Mouse (Mus musculus): ENCODE data around the gene Actr2. TPM values are rescaled to one million over a fixed set of nuclear protein-coding genes. Genes with fewer than 3 reads are reported as not detected.
"Not testable (repeated sequence)": the region's sequence is repeated elsewhere in the genome, so short reads cannot be mapped to it uniquely, and the experiment has no call there.

Gene Actr2
- polyA plus RNA-seq, 1 experiment from 2014 or later, result 67.3 TPM

DNA sequence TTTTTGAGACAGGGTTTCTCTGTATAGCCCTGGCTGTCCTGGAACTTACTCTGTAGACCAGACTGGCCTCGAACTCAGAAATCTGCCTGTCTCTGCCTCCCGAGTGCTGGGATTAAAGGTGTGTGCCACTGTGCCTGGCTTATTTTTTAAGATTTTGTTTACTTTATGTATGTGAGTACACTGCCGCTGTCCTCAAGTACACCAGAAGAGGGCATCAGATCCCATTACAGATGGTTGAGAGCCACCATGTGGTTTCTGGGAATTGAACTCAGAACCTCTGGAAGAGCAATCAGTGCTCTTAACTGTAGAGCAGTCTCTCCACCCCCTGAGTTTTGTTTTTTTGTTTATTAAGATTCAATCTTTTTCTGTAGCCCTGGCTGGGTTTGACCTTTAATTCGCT is 31.0 kb upstream of the Actr2 start:
- H3K36me3 ChIP-seq (ENCODE audit: control insufficient read depth, insufficient read depth, low read length); H3K4me2 ChIP-seq (ENCODE audit: low read depth, low read length); H3K4me3 ChIP-seq (ENCODE audit: low read depth, low read length); H3K4me1 ChIP-seq (ENCODE audit: control insufficient read depth, insufficient read depth, low read length); ATAC-seq (ENCODE audit: low read depth); DNase-seq (ENCODE audit: low spot score); H3K27ac ChIP-seq (replicated peaks; ENCODE audit: low read depth, low read length); H3K9me3 ChIP-seq (ENCODE audit: control insufficient read depth, low read length); H3K9ac ChIP-seq (ENCODE audit: low read depth, low read length); H3K27me3 ChIP-seq (replicated peaks; ENCODE audit: control insufficient read depth, insufficient read depth, low read length): not testable (repeated sequence)
- WGBS, result 87% methylated on average over 4 of the region's 4 CpGs

GRCm38 (mm10) chr11:20142516-20142915 is 29.8 kb upstream of the Actr2 start:
- 88% methylated on average over 5 of the region's 5 CpGs for WGBS
- Histone ChIP-seq H3K27ac (replicated peaks; ENCODE audit: low read depth, low read length) (no peak overlapping the region), H3K36me3 (ENCODE audit: control insufficient read depth, insufficient read depth, low read length) (no peaks in the 10 kb centered on the region), H3K4me1 (ENCODE audit: control insufficient read depth, insufficient read depth, low read length) (no peaks in the 10 kb centered on the region), H3K9ac (ENCODE audit: low read depth, low read length) (no peak overlapping the region), H3K4me2 (ENCODE audit: low read depth, low read length) (no peak overlapping the region), H3K9me3 (ENCODE audit: control insufficient read depth, low read length) (no peaks in the 10 kb centered on the region), H3K27me3 (replicated peaks; ENCODE audit: control insufficient read depth, insufficient read depth, low read length) (no peaks in the 10 kb centered on the region), H3K4me3 (ENCODE audit: low read depth, low read length) (no peak overlapping the region)
- no peak for ATAC-seq (ENCODE audit: low read depth)
- no peak for DNase-seq (ENCODE audit: low spot score)

DNA sequence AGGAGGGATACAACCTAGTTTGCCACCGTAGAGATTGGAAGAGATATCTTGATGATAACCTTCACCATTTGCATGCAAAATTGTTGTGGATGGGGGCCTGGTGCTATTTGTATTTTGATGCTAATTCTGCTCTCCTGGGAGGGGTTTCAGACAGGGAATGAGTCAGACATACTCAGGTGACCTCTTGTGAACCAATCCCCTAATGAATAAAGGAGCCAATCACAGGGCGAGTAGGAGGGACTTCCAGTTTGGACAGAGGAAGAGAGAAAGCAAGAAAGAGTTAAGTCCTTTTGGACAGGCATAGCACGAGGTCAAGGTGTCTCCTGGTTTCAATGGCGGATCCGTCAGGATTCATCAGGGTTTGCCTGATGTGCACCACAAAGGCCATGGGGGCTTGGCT is 27.6 kb upstream of the Actr2 start:
- no peaks in the 10 kb centered on the region for H3K9me3 ChIP-seq (ENCODE audit: control insufficient read depth, low read length)
- no peak overlapping the region for H3K27ac ChIP-seq (replicated peaks; ENCODE audit: low read depth, low read length)
- H3K36me3 ChIP-seq (ENCODE audit: control insufficient read depth, insufficient read depth, low read length), result no peaks in the 10 kb centered on the region
- H3K4me2 ChIP-seq (ENCODE audit: low read depth, low read length), result no peak overlapping the region
- DNase-seq (ENCODE audit: low spot score) (no peak), ATAC-seq (ENCODE audit: low read depth) (no peak)
- no peaks in the 10 kb centered on the region for H3K27me3 ChIP-seq (replicated peaks; ENCODE audit: control insufficient read depth, insufficient read depth, low read length)
- no peak overlapping the region for H3K4me3 ChIP-seq (ENCODE audit: low read depth, low read length)
- no peaks in the 10 kb centered on the region for H3K4me1 ChIP-seq (ENCODE audit: control insufficient read depth, insufficient read depth, low read length)
- no peak overlapping the region for H3K9ac ChIP-seq (ENCODE audit: low read depth, low read length)
- WGBS, result 90% methylated on average over 5 of the region's 5 CpGs

GRCm38 (mm10) chr11:20139711-20140110 is 27.0 kb upstream of the Actr2 start:
- 84% methylated on average over 2 of the region's 2 CpGs for WGBS
- Histone ChIP-seq H3K9ac (ENCODE audit: low read depth, low read length) (no peak overlapping the region), H3K9me3 (ENCODE audit: control insufficient read depth, low read length) (no peaks in the 10 kb centered on the region), H3K4me1 (ENCODE audit: control insufficient read depth, insufficient read depth, low read length) (no peaks in the 10 kb centered on the region), H3K36me3 (ENCODE audit: control insufficient read depth, insufficient read depth, low read length) (no peaks in the 10 kb centered on the region), H3K27me3 (replicated peaks; ENCODE audit: control insufficient read depth, insufficient read depth, low read length) (no peaks in the 10 kb centered on the region), H3K4me3 (ENCODE audit: low read depth, low read length) (no peak overlapping the region), H3K27ac (replicated peaks; ENCODE audit: low read depth, low read length) (no peak overlapping the region), H3K4me2 (ENCODE audit: low read depth, low read length) (no peak overlapping the region)
- ATAC-seq (ENCODE audit: low read depth), result no peak
- no peak for DNase-seq (ENCODE audit: low spot score)

DNA sequence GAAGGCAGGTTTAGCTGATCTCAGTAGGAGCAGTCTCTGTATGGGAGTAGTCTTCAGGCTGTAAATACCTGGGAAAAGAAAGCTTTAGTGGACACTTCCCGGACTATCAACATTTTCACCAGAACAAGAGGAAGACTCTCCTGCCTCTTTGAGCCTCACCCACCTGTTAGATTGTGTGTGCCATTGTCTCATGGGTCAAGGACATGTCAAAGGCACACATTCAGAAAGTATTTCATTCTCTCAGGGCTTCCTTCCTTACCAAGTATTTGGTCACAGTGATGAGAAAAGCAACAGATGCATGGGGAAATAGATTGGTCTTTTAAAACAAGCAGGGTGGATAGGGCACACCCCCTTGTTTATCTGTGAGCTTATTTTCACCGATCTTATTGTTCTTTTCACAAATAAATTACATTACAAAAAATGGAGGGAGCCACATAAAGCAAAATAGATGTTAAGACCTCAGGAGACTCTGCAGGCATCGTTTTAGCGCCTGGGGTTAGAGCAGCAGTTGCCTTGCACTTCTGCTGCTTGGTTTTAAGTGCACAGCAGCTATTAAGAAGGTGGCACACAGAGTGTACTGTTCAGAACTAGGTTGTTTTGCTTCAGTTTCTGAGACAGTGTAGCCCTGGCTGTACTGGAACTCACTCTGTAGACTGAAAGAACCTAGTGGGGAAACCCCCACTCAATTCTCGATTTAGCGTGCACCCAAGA is 25.9 kb upstream of the Actr2 start:
- no peaks in the 10 kb centered on the region for H3K36me3 ChIP-seq (ENCODE audit: control insufficient read depth, insufficient read depth, low read length)
- no peaks in the 10 kb centered on the region for H3K27me3 ChIP-seq (replicated peaks; ENCODE audit: control insufficient read depth, insufficient read depth, low read length)
- no peaks in the 10 kb centered on the region for H3K9me3 ChIP-seq (ENCODE audit: control insufficient read depth, low read length)
- no peak overlapping the region for H3K9ac ChIP-seq (ENCODE audit: low read depth, low read length)
- no peak overlapping the region for H3K4me3 ChIP-seq (ENCODE audit: low read depth, low read length)
- no peaks in the 10 kb centered on the region for H3K4me1 ChIP-seq (ENCODE audit: control insufficient read depth, insufficient read depth, low read length)
- no peak overlapping the region for H3K4me2 ChIP-seq (ENCODE audit: low read depth, low read length)
- WGBS, result 88% methylated on average over 6 of the region's 6 CpGs
- no peak for ATAC-seq (ENCODE audit: low read depth)
- DNase-seq (ENCODE audit: low spot score), result no peak
- H3K27ac ChIP-seq (replicated peaks; ENCODE audit: low read depth, low read length), result no peak overlapping the region

DNA sequence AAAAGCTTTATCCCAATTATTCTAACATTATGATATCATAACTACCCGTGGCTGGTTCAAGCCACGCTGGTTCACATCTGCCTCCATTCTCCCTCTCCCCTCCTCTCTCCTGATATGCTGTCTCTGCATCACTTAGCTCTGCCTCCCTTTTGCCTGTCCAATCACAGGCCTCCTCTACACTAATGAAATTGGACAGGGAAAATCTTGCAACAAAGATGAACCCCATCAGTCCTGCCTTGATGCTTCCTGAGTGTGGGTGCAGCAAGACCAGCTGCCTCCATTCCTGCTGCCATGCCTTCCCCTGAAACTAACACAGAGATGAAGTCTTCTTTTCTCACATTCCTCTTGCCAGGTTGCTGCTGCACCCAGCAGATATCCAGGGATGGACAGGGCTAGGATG is 25.2 kb upstream of the Actr2 start:
- no peak for DNase-seq (ENCODE audit: low spot score)
- no peaks in the 10 kb centered on the region for H3K36me3 ChIP-seq (ENCODE audit: control insufficient read depth, insufficient read depth, low read length)
- no peaks in the 10 kb centered on the region for H3K27me3 ChIP-seq (replicated peaks; ENCODE audit: control insufficient read depth, insufficient read depth, low read length)
- no peaks in the 10 kb centered on the region for H3K9me3 ChIP-seq (ENCODE audit: control insufficient read depth, low read length)
- no peak overlapping the region for H3K27ac ChIP-seq (replicated peaks; ENCODE audit: low read depth, low read length)
- ATAC-seq (ENCODE audit: low read depth), result no peak
- no peaks in the 10 kb centered on the region for H3K4me1 ChIP-seq (ENCODE audit: control insufficient read depth, insufficient read depth, low read length)
- no peak overlapping the region for H3K4me2 ChIP-seq (ENCODE audit: low read depth, low read length)
- H3K9ac ChIP-seq (ENCODE audit: low read depth, low read length), result no peak overlapping the region
- no peak overlapping the region for H3K4me3 ChIP-seq (ENCODE audit: low read depth, low read length)
- WGBS, result 69% methylated on average over 2 of the region's 2 CpGs

GRCm38 (mm10) chr11:20136314-20136713 is 23.6 kb upstream of the Actr2 start:
- Histone ChIP-seq H3K27ac (replicated peaks; ENCODE audit: low read depth, low read length) (no peak overlapping the region), H3K9ac (ENCODE audit: low read depth, low read length) (no peak overlapping the region), H3K9me3 (ENCODE audit: control insufficient read depth, low read length) (no peaks in the 10 kb centered on the region), H3K4me2 (ENCODE audit: low read depth, low read length) (no peak overlapping the region), H3K4me1 (ENCODE audit: control insufficient read depth, insufficient read depth, low read length) (no peaks in the 10 kb centered on the region), H3K36me3 (ENCODE audit: control insufficient read depth, insufficient read depth, low read length) (no peaks in the 10 kb centered on the region), H3K4me3 (ENCODE audit: low read depth, low read length) (no peak overlapping the region), H3K27me3 (replicated peaks; ENCODE audit: control insufficient read depth, insufficient read depth, low read length) (no peaks in the 10 kb centered on the region)
- DNase-seq (ENCODE audit: low spot score) (no peak), ATAC-seq (ENCODE audit: low read depth) (no peak)
- 87% methylated on average over 6 of the region's 6 CpGs for WGBS

DNA sequence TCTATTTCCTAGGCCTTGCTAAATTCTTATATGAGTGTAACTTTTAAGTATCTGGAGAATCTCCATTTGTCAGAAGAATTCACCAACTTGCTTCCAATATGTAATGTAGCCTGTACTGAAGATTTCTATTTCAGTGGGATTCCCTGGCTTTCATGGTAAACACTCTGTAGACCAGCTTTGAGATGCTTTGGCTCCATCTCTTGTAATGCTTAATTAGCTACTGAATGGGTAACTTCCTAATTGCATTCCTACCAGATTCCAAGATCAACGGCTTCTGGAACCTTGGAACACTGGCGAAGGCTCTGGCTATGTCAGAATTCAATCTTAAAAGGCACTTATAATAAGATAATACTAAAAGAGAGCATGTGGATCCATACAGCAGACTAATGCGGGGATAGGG is 22.2 kb upstream of the Actr2 start:
- H3K36me3 ChIP-seq (ENCODE audit: control insufficient read depth, insufficient read depth, low read length); H3K9me3 ChIP-seq (ENCODE audit: control insufficient read depth, low read length); H3K27ac ChIP-seq (replicated peaks; ENCODE audit: low read depth, low read length); H3K27me3 ChIP-seq (replicated peaks; ENCODE audit: control insufficient read depth, insufficient read depth, low read length); ATAC-seq (ENCODE audit: low read depth); DNase-seq (ENCODE audit: low spot score); H3K4me1 ChIP-seq (ENCODE audit: control insufficient read depth, insufficient read depth, low read length); H3K4me2 ChIP-seq (ENCODE audit: low read depth, low read length); H3K4me3 ChIP-seq (ENCODE audit: low read depth, low read length); H3K9ac ChIP-seq (ENCODE audit: low read depth, low read length): not testable (repeated sequence)
- WGBS, result 71% methylated on average over 3 of the region's 3 CpGs

- no peak overlapping the region for H3K9ac ChIP-seq (ENCODE audit: low read depth, low read length)
- no peak for ATAC-seq (ENCODE audit: low read depth)
- WGBS, result 67% methylated on average over 1 of the region's 1 CpGs
- H3K9me3 ChIP-seq (ENCODE audit: control insufficient read depth, low read length), result no peaks in the 10 kb centered on the region
- H3K4me2 ChIP-seq (ENCODE audit: low read depth, low read length), result no peak overlapping the region
- no peak overlapping the region for H3K27ac ChIP-seq (replicated peaks; ENCODE audit: low read depth, low read length)
- H3K27me3 ChIP-seq (replicated peaks; ENCODE audit: control insufficient read depth, insufficient read depth, low read length), result no peaks in the 10 kb centered on the region
- no peak for DNase-seq (ENCODE audit: low spot score)
- H3K36me3 ChIP-seq (ENCODE audit: control insufficient read depth, insufficient read depth, low read length), result no peaks in the 10 kb centered on the region
- no peak overlapping the region for H3K4me3 ChIP-seq (ENCODE audit: low read depth, low read length)
- H3K4me1 ChIP-seq (ENCODE audit: control insufficient read depth, insufficient read depth, low read length), result no peaks in the 10 kb centered on the region
Observed at GRCm38 (mm10) chr11:20133721-20134120, 21.0 kb upstream of the Actr2 start.
